Mouse (Mus musculus) embryo, embryonic 10.5 days (tissue): ENCODE results near the gene Btnl9.
"Not testable (repeated sequence)": the region's sequence is repeated elsewhere in the genome, so short reads cannot be mapped to it uniquely, and the experiment has no call there.

ENCODE experiments used
- DNase-seq: peaks from one replicate; pipeline ENCODE4 v3.0.0-alpha.2; 2015; ENCODE audit warnings: low spot score

The Btnl9 gene

GRCm38 (mm10) chr11:49186955-49187488 is at the start of gene Btnl9:
Btnl9 (minus strand) TSS chr11:49187159.
- no peak for DNase-seq

GRCm38 (mm10) chr11:49235459-49236207 is 48.7 kb upstream of the Btnl9 start:
- DNase-seq, result no peak

GRCm38 (mm10) chr11:49232781-49233180 is 45.8 kb upstream of the Btnl9 start:
- DNase-seq, result no peak

GRCm38 (mm10) chr11:49224455-49224854 is 37.5 kb upstream of the Btnl9 start:
- no peak for DNase-seq

GRCm38 (mm10) chr11:49219271-49219670 is 32.3 kb upstream of the Btnl9 start:
- DNase-seq, result no peak

GRCm38 (mm10) chr11:49213505-49213904 is 26.5 kb upstream of the Btnl9 start:
- no peak for DNase-seq

GRCm38 (mm10) chr11:49212577-49212976 is 25.6 kb upstream of the Btnl9 start:
- no peak for DNase-seq

- DNase-seq, result no peak
These were observed 20.5 kb upstream of the Btnl9 start for GRCm38 (mm10) chr11:49207495-49207894.

- DNase-seq, result no peak
These were observed 18.2 kb upstream of the Btnl9 start for GRCm38 (mm10) chr11:49205080-49205590.

GRCm38 (mm10) chr11:49203771-49204497 is 17.0 kb upstream of the Btnl9 start:
- DNase-seq, result peak; percentile 76

- peak; percentile 95 for DNase-seq
These were observed 16.3 kb upstream of the Btnl9 start, which contains the start of gene Zfp62 for GRCm38 (mm10) chr11:49203129-49203768. Zfp62 (plus strand) TSS chr11:49203292.

GRCm38 (mm10) chr11:49202523-49203061 is 15.6 kb upstream of the Btnl9 start:
- DNase-seq, result no peak

- DNase-seq, result no peak
These were observed 15.1 kb upstream of the Btnl9 start for GRCm38 (mm10) chr11:49202071-49202470.

GRCm38 (mm10) chr11:49201142-49201541 is 14.2 kb upstream of the Btnl9 start:
- no peak for DNase-seq

- no peak for DNase-seq
These were observed 13.7 kb upstream of the Btnl9 start for GRCm38 (mm10) chr11:49200666-49201065.

GRCm38 (mm10) chr11:49195819-49196322 is 8.9 kb upstream of the Btnl9 start:
- no peak for DNase-seq

- not testable (repeated sequence) for DNase-seq
These were observed 7.8 kb upstream of the Btnl9 start for GRCm38 (mm10) chr11:49194771-49195170.

GRCm38 (mm10) chr11:49191083-49191482 is 4.1 kb upstream of the Btnl9 start:
- DNase-seq, result no peak

- peak; percentile 71 for DNase-seq
These were observed 2.8 kb upstream of the Btnl9 start for GRCm38 (mm10) chr11:49189737-49190136.

GRCm38 (mm10) chr11:49187701-49188100 is 742 bp upstream of the Btnl9 start:
- no peak for DNase-seq

- DNase-seq, result no peak
These were observed 507 bp downstream of the Btnl9 start for GRCm38 (mm10) chr11:49186452-49186851.

GRCm38 (mm10) chr11:49183172-49183571 is 3.8 kb downstream of the Btnl9 start:
- DNase-seq, result no peak
